Mouse (Mus musculus) erythroblast, embryonic 14.5 days (primary cell): ENCODE results near the gene Perm1.

Experiments
- GATA1 ChIP-seq: IDR thresholded peaks from 2 replicates; pipeline ENCODE4 v1.6.1; 2012; ENCODE audit warnings: low read length, inconsistent platforms, mixed read lengths
- TAL1 ChIP-seq: IDR thresholded peaks from 3 replicates; pipeline ENCODE4 v1.6.1; 2012; ENCODE audit warnings: low read length, inconsistent platforms, mixed read lengths

DNA sequence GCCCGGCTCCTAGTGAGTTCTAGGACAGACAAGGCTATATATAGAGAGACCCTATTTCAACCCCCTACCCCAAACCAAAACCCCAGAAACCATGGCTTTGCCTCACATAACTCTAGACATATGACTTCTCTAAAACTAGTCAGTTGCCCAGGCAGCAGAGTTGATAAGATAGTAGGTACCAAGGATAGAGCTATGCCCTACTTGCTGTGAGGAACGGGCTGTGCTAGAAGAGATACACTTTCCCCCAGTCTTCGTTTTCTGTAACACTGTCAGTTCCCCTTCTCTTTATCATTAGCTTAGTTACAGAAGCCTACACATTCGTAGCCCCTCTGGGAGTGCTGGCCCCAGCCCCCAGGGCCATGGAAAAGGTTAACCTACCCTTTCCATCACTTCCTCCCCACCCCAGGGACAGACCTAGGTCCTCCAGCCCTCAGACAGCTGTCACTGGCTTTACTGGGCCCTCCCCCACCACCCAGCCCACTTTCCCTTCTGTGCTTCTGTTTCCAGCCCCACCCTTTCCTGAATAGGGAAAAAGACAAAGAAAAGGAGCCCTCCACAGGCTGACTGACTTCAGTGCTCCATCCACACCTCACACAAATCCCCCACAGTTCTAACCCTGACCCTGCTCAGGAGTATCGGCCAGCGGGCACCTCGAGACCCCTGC, 31.2 kb upstream of the Perm1 start:
- no peak for TF ChIP-seq GATA1
- TF ChIP-seq TAL1, result no peak
